Mouse (Mus musculus) ES-E14 (cell line): ENCODE measurements around the gene Stx7.

ENCODE experiments used
- MAFK ChIP-seq: IDR thresholded peaks from 2 replicates; pipeline ENCODE4 v1.6.1; 2014; ENCODE audit warnings: mild to moderate bottlenecking, low read depth, low read length, inconsistent platforms; ENCODE audit not compliant: insufficient read depth
- ZC3H11A ChIP-seq: IDR thresholded peaks from 2 replicates; pipeline ENCODE4 v1.6.1; 2012; ENCODE audit warnings: low read depth, mild to moderate bottlenecking, inconsistent platforms, low read length, borderline replicate concordance

GRCm38 (mm10) chr10:24235426-24236283 is 86.6 kb downstream of the Stx7 start:
- TF ChIP-seq ZC3H11A (no peak), MAFK (no peak)
